Mouse (Mus musculus) cerebellum, adult 2 months (tissue): Measurements from ENCODE around the gene Ptgs2. TPM values are rescaled to one million over a fixed set of nuclear protein-coding genes. Genes with fewer than 3 reads are reported as not detected.

Experiments
- DNase-seq, 2 experiments: peaks; one replicate each; pipeline ENCODE4 v3.0.0; 2021
- H3K27ac ChIP-seq: fragments of 200-500 bp; 2 replicates; pipeline ENCODE4 v1.5.1; 2012; ENCODE audit warnings: low read length, control low read depth, inconsistent platforms; ENCODE audit not compliant: insufficient read depth
- H3K27me3 ChIP-seq: fragments of 200-500 bp; 2 replicates; pipeline ENCODE4 v1.6.1; 2012; ENCODE audit warnings: inconsistent platforms, mild to moderate bottlenecking, low read length, moderate library complexity; ENCODE audit not compliant: control insufficient read depth, insufficient read depth
- H3K4me1 ChIP-seq: fragments of 200-500 bp; 2 replicates; pipeline ENCODE4 v1.6.1; 2011; ENCODE audit warnings: low read length; ENCODE audit not compliant: control insufficient read depth, insufficient read depth
- H3K4me3 ChIP-seq: fragments of 200-500 bp; replicated peaks from 2 replicates; pipeline ENCODE3; 2011; ENCODE audit warnings: mild to moderate bottlenecking, low read depth, low read length, control low read depth; ENCODE audit not compliant: insufficient read depth
- CTCF ChIP-seq: fragments of 200-500 bp; IDR thresholded peaks from 2 replicates; pipeline ENCODE4 v1.5.1; 2011; ENCODE audit warnings: low read depth, mild to moderate bottlenecking, control low read depth, low read length, moderate library complexity, borderline replicate concordance; ENCODE audit not compliant: insufficient read depth
- POLR2A ChIP-seq: fragments of 200-500 bp; IDR thresholded peaks from 2 replicates; pipeline ENCODE4 v1.6.1; 2011; ENCODE audit warnings: low read length, control low read depth, borderline replicate concordance; ENCODE audit not compliant: insufficient read depth
- WGBS: fragments of 180-500 bp; shearing (Covaris S2); methylation state at CpG from one replicate; pipeline ENCODE4 v1.1.7; 2018; 5-methylcytosine and 5-hydroxymethylcytosine counted together
- polyA plus RNA-seq: library from polyadenylated mRNA; depleted of rRNA; stranded (reverse); fragments of >200 nt; gene quantifications from 2 replicates; pipeline ENCODE4 v1.2.3, GENCODE M21; 2012

Gene Ptgs2
- polyA plus RNA-seq, 1 experiment, result 0.41 TPM

DNA sequence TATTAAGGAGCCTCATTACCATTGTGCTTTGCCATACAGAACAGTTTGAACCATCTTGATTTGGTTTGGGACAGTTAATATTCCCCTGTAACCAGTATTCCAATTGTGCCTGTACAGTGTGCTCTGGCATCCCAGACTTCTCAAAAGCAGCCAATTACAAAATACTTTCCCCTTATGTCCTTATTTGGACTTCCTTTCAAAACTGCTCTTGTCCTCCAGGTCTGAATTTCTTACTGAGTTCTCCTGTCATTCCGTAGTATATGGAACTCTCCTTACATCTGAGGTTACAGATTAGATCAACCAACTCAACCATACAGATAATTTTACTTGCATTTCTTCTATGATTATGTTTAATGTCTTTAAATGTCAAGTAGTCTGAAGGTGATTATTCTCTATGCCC lies 2.1 kb upstream of the Ptgs2 start:
- Histone ChIP-seq H3K27me3 (no peaks in the 10 kb centered on the region), H3K4me1 (no peaks in the 10 kb centered on the region), H3K4me3 (no peak overlapping the region), H3K27ac (no peak overlapping the region)
- TF ChIP-seq POLR2A (no peak), CTCF (no peak)
- WGBS, result 69% methylated on average over 1 of the region's 1 CpGs
- no peak for DNase-seq

DNA sequence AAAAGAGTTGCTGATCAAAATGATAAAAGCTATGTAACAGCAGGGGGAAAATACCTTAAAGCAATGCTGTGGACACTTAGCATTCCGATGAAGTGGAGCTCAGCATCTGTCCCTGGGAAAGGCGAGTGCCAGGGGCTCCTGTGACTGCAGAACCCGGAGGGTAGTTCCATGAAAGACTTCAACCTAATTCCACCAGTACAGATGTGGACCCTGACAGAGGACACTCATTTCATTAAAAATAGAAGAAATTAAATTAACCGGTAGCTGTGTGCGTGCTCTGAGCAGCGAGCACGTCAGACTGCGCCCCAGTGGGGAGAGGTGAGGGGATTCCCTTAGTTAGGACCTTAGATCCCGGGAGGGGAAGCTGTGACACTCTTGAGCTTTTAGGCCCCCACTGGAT lies 457 bp upstream of the Ptgs2 start:
- H3K27me3 ChIP-seq, result no peaks in the 10 kb centered on the region
- H3K4me3 ChIP-seq, result no peak overlapping the region
- no peak for DNase-seq
- 2% methylated on average over 9 of the region's 9 CpGs for WGBS
- no peak for TF ChIP-seq POLR2A
- TF ChIP-seq CTCF, result no peak
- no peak overlapping the region for H3K27ac ChIP-seq
- no peaks in the 10 kb centered on the region for H3K4me1 ChIP-seq

DNA sequence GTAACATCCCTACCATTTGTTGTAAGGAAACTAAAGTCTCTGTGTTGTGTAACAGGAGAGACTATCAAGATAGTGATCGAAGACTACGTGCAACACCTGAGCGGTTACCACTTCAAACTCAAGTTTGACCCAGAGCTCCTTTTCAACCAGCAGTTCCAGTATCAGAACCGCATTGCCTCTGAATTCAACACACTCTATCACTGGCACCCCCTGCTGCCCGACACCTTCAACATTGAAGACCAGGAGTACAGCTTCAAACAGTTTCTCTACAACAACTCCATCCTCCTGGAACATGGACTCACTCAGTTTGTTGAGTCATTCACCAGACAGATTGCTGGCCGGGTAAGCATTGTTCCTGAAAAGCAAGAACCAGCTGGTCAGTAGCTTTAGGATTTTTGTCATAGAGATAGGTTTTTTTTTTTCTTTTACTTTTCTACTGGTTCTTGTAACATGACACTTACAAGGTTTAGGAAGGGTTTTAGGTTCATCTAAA lies 4.4 kb downstream of the Ptgs2 start:
- no peak overlapping the region for H3K27ac ChIP-seq
- H3K27me3 ChIP-seq, result no peaks in the 10 kb centered on the region
- WGBS, result 89% methylated on average over 6 of the region's 6 CpGs
- no peak overlapping the region for H3K4me3 ChIP-seq
- DNase-seq, result no peak
- no peaks in the 10 kb centered on the region for H3K4me1 ChIP-seq
- TF ChIP-seq CTCF (no peak), POLR2A (no peak)

DNA sequence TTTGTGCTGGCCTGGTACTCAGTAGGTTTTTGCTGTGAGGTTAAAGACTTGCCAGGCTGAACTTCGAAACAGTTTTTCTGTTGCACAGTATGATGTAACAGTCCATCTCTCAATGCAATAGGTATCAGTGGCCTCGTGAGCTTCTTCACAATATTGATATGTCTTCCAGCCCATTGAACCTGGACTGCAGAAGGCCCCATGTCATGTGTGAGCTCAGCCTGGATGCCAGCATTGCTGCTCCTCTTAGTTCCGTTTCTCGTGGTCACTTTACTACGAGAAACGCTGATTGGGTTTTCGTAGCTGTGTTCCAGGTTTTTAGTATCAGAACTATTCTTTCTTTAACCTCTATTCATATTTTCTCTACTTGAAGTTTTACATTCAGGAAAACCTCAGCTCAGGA lies 6.9 kb downstream of the Ptgs2 start:
- no peaks in the 10 kb centered on the region for H3K27me3 ChIP-seq
- H3K4me3 ChIP-seq, result no peak overlapping the region
- no peak for DNase-seq
- TF ChIP-seq POLR2A, result no peak
- TF ChIP-seq CTCF, result no peak
- no peaks in the 10 kb centered on the region for H3K4me1 ChIP-seq
- 89% methylated on average over 7 of the region's 7 CpGs for WGBS
- no peak overlapping the region for H3K27ac ChIP-seq

DNA sequence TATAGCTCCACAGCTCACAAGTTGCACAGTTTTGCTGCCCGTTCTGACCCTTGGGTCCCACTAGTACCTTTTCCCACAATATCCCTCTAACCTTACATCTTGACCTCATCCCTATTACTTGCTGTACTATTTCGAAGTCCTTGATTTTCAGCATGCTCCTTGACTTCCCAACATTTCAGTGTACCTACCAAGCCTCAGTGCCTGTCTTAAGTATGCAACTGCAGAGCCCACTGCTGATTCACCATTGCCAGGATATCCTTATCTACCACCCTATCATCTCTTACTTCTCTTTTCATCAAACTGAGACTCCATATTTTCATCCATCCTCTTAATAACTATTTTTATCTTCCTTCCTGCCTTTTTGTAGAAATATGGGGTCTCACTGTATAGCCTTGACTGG lies 9.8 kb downstream of the Ptgs2 start:
- DNase-seq, result no peak
- no peaks in the 10 kb centered on the region for H3K4me1 ChIP-seq
- no peaks in the 10 kb centered on the region for H3K27me3 ChIP-seq
- no peak overlapping the region for H3K27ac ChIP-seq
- no peak overlapping the region for H3K4me3 ChIP-seq
- TF ChIP-seq POLR2A, result no peak
- no peak for TF ChIP-seq CTCF
- WGBS, result 73% methylated on average over 2 of the region's 2 CpGs

DNA sequence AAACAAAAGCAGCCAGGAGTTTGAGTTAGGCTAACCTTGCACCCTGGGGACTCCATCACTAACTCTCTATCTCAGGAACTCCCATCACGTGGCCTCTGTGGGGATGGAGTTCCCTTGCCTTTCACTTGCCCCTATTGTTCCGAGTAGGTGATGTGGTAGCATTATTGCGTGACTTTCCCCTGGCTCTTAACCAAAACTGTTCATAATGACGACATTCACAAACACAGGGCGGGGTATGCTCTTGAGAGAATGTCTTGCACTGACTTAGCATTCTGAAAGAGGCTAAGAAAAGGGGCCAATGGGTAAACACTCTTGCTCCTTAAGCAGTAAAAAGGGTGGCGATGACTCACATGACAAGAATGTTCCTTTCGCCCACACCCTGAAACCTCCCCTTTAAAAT lies 15.5 kb downstream of the Ptgs2 start:
- no peaks in the 10 kb centered on the region for H3K27me3 ChIP-seq
- no peak for DNase-seq
- H3K27ac ChIP-seq, result no peak overlapping the region
- TF ChIP-seq POLR2A (no peak), CTCF (no peak)
- 56% methylated on average over 7 of the region's 7 CpGs for WGBS
- H3K4me1 ChIP-seq, result no peaks in the 10 kb centered on the region
- no peak overlapping the region for H3K4me3 ChIP-seq

DNA sequence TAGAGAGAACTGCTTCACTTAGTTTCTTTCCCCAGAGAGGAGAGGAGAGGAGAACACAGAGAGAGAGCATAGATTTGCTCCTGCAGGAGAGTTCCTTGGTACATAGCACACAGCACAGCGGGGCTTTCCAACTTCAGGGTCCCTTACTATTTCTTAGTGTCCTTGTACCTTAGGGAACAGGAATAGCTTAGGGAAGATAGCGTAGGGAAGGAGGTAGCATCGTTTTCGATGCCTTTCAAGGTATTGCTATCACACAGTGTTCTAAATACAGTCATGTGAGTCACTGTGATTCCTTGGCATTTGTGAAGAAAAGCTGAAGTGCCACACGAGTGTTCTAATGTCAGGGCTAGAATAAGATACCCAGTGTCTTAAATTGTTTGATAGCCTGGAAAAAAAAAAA lies 18.5 kb downstream of the Ptgs2 start:
- no peak for DNase-seq
- whole genome bisulfite sequencing, result 88% methylated on average over 5 of the region's 5 CpGs
- H3K27me3 ChIP-seq, result no peaks in the 10 kb centered on the region
- no peak overlapping the region for H3K27ac ChIP-seq
- no peak for TF ChIP-seq CTCF
- no peak overlapping the region for H3K4me3 ChIP-seq
- H3K4me1 ChIP-seq, result no peaks in the 10 kb centered on the region

DNA sequence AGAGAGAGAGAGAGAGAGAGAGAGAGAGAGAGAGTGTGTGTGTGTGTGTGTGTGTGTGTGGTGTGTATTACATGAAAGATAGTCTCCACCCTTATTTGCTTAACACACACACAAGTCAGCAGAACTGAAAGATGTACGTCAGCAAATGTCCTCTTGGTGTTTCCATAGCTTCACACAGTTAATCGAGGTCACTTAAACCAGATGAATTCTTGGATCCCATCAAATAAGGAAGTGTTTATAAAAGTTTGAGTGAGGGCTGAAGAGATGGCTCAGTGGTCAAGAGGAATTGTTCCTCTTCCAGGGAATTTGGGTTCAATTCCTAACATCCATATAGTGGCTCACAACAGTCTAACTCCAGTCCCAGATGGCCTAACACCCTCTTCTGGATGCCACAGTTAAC lies 25.7 kb downstream of the Ptgs2 start:
- Histone ChIP-seq H3K4me3 (no peak overlapping the region), H3K27ac (no peak overlapping the region), H3K4me1 (no peaks in the 10 kb centered on the region), H3K27me3 (no peaks in the 10 kb centered on the region)
- 90% methylated on average over 2 of the region's 2 CpGs for WGBS
- TF ChIP-seq POLR2A (no peak), CTCF (no peak)
- no peak for DNase-seq
